Mouse (Mus musculus): ENCODE results near the gene Hbp1.

- no peak for TF ChIP-seq CTCF (IDR thresholded peaks at IDR 0.05)
- no peak for TF ChIP-seq POLR2A (IDR thresholded peaks at IDR 0.05; ENCODE audit: insufficient read depth, low read depth, low read length)
- TF ChIP-seq EP300 (IDR thresholded peaks at IDR 0.05; ENCODE audit: insufficient read depth, low read depth, low read length): no peak
These were observed 64.3 kb downstream of the Hbp1 start for GRCm38 (mm10) chr12:31885844-31886606.

Data from heart, adult 2 months (tissue).